Mouse (Mus musculus) thymus, adult 2 months (tissue): ENCODE measurements around the gene Tnfrsf13c. TPM values are rescaled to one million over a fixed set of nuclear protein-coding genes. Genes with fewer than 3 reads are reported as not detected.
"Not testable (repeated sequence)": the region's sequence is repeated elsewhere in the genome, so short reads cannot be mapped to it uniquely, and the experiment has no call there.

Experiments
- DNase-seq: peaks from one replicate; pipeline ENCODE4 v3.0.0; 2021
- H3K27ac ChIP-seq: fragments of 200-500 bp; 2 replicates; pipeline ENCODE4 v1.5.1; 2012; ENCODE audit warnings: low read length, control low read depth; ENCODE audit not compliant: control insufficient read depth, insufficient read depth
- H3K27me3 ChIP-seq: fragments of 200-500 bp; 2 replicates; pipeline ENCODE4 v1.6.1; 2012; ENCODE audit warnings: mild to moderate bottlenecking, low read length, moderate library complexity, mixed read lengths; ENCODE audit not compliant: control insufficient read depth, insufficient read depth
- H3K36me3 ChIP-seq: fragments of 200-500 bp; 2 replicates; pipeline ENCODE4 v1.6.1; 2012; ENCODE audit warnings: mild to moderate bottlenecking, low read length, moderate library complexity; ENCODE audit not compliant: control insufficient read depth, insufficient read depth
- H3K4me1 ChIP-seq: fragments of 200-500 bp; replicated peaks from 2 replicates; pipeline ENCODE4 v1.6.1; 2012; ENCODE audit warnings: low read length; ENCODE audit not compliant: control insufficient read depth, insufficient read depth
- H3K4me3 ChIP-seq: fragments of 200-500 bp; 2 replicates; pipeline ENCODE4 v1.5.1; 2012; ENCODE audit warnings: mild to moderate bottlenecking, low read length, control low read depth, moderate library complexity; ENCODE audit not compliant: control insufficient read depth, insufficient read depth
- CTCF ChIP-seq: fragments of 200-500 bp; IDR thresholded peaks from 2 replicates; pipeline ENCODE4 v1.5.1; 2012; ENCODE audit warnings: mild to moderate bottlenecking, control low read depth, low read length, moderate library complexity, borderline replicate concordance; ENCODE audit not compliant: control insufficient read depth, poor library complexity, insufficient read depth; ENCODE audit errors: extremely low read depth
- POLR2A ChIP-seq: fragments of 200-500 bp; IDR thresholded peaks from 2 replicates; pipeline ENCODE4 v1.6.1; 2012; ENCODE audit warnings: mild to moderate bottlenecking, low read length, control low read depth, moderate library complexity; ENCODE audit not compliant: control insufficient read depth, poor library complexity, insufficient read depth; ENCODE audit errors: extremely low read depth
- WGBS: fragments of 180-500 bp; shearing (Covaris S2); methylation state at CpG from one replicate; pipeline ENCODE4 v1.1.7; 2018; 5-methylcytosine and 5-hydroxymethylcytosine counted together
- polyA plus RNA-seq: library from polyadenylated mRNA; depleted of rRNA; stranded (reverse); fragments of >200 nt; gene quantifications from 2 replicates; pipeline ENCODE4 v1.2.3, GENCODE M21; 2012

Gene Tnfrsf13c
- polyA plus RNA-seq, 1 experiment = 4.3 TPM

DNA sequence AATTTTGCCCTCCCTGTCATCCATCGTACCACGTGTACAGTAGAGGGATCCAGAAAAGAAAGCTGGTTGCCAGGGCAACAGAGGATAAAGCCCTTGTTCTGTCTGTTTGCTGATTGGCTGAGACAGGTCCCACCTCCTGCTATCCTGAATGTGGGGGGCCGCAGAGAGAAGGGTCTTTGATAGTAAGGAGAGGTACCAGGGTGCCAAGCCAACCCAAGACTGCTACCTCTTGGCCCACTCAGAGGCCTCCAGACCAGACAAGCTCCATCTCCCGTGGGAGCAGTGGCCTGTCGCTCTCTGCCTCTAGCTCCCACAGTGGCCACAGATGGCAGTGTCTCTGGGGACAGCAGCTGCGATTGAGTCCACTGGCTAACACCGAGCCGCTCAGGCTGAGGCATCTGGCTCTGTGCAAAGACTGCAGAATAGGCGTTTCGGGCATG is 31.8 kb upstream of the Tnfrsf13c start:
- no peak for DNase-seq
- Histone ChIP-seq H3K4me1 (no peaks in the 10 kb centered on the region), H3K27ac (no peak overlapping the region), H3K36me3 (no peaks in the 10 kb centered on the region), H3K27me3 (no peaks in the 10 kb centered on the region), H3K4me3 (no peak overlapping the region)
- TF ChIP-seq POLR2A = no peak
- no peak for TF ChIP-seq CTCF
- 44% methylated on average over 10 of the region's 10 CpGs for WGBS

DNA sequence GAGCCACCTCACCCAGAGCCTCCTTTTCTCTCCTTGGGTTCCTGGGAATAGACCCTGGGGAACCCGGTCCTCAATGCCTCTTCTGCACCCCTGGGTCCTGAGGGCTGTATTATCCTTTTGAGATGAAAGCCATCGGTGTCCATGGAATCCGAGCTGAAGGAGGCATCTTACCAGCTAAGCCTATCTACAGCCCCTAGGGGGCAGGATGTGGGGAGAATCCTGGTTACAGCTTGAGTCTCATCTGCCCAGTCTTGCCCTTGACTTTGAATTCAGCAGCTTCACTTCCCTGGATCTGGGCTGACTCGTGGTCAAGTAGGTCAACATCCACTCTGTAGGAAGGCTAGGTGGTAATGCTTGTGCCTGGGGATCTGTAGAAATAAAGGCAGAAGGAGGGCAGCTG is 31.1 kb upstream of the Tnfrsf13c start:
- H3K4me3 ChIP-seq = no peak overlapping the region
- WGBS = 52% methylated on average over 4 of the region's 4 CpGs
- H3K4me1 ChIP-seq = no peaks in the 10 kb centered on the region
- H3K36me3 ChIP-seq = no peaks in the 10 kb centered on the region
- TF ChIP-seq POLR2A (no peak), CTCF (no peak; the same call in 1 of the 2 replicates)
- H3K27me3 ChIP-seq = no peaks in the 10 kb centered on the region
- no peak for DNase-seq
- no peak overlapping the region for H3K27ac ChIP-seq

DNA sequence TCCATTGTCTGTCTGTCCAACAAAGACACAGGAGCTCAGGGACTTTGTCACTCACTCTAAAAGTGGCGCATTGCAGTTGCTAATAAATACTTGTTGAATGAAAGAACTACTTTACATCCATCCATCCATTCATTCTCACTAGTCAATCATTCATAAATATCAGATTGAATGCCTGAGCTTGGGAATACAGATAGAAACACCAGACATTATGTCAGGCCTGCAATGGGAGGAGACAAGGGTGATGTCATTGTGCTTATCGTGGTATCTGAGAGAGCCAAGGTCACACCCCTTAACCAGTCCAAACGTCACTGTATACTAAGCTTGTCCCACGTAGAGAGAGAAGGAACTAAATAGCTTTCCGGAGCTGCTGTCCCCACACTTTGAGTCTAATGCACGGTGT is 27.9 kb upstream of the Tnfrsf13c start, which contains the start of gene 1500009C09Rik:
1500009C09Rik (plus strand) TSS at position 301 of the 400 bp plus-strand sequence.
- 82% methylated on average over 6 of the region's 6 CpGs for WGBS
- DNase-seq = no peak
- H3K36me3 ChIP-seq = no peaks in the 10 kb centered on the region
- H3K4me1 ChIP-seq = no peaks in the 10 kb centered on the region
- H3K27ac ChIP-seq = no peak within 1 kb of the TSS
- no peak for TF ChIP-seq POLR2A
- TF ChIP-seq CTCF = no peak
- no peaks in the 10 kb centered on the region for H3K27me3 ChIP-seq
- no peak within 1 kb of the TSS for H3K4me3 ChIP-seq

DNA sequence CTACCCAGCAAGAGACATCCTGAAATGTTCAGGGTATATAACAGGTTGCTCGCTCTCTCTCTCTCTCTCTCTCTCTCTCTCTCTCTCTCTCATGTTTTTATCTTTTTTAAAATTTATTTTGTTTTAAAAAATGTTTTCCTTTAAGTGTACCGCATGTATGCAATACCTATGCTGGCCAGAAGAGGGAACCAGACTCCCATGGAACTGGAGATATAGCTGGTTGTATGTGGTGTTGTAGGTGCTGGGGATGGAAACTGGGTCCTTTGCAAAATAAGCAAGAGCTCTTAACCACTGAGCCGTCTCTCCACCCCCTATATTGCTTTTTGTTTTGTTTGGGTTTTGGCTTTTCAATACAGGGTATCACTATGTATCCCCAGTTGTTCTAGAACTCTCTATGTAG is 27.4 kb upstream of the Tnfrsf13c start:
- Histone ChIP-seq H3K27ac (no peak overlapping the region), H3K4me1 (no peaks in the 10 kb centered on the region), H3K36me3 (no peaks in the 10 kb centered on the region), H3K4me3 (no peak overlapping the region), H3K27me3 (no peaks in the 10 kb centered on the region)
- WGBS = 98% methylated on average over 3 of the region's 3 CpGs
- no peak for DNase-seq
- TF ChIP-seq CTCF (no peak), POLR2A (no peak)

DNA sequence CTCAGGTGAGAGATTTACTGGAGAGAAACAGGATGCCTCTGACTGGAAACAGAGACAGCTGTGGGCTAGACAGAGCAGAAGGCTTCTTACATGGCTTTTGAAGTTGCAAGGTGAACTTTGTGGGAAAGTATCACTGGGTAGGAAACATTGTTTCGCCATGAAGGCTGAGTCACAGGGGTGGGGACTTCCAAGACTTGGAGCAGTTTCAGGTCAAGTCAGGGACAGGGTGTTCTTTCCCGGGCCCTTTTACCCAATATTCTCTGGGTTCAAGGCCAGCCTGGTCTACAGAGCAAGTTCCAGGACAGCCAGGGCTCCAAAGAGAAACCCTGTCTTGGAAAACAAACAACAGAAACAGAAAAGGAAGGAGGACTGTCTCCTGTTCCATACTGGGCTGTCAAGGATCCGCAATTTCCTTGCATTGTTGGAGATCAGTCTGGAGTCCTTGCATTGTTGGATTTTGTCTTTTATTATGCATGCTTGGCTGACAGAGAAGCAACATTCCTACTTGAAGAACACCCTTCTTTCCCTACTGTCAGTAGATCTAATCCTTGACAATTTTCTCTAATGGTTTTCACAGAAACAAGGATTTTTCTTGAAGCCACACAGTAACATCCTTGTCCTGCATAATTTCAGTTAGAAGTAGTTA is 23.1 kb upstream of the Tnfrsf13c start:
- 65% methylated on average over 3 of the region's 3 CpGs for WGBS
- TF ChIP-seq CTCF (no peak), POLR2A (no peak)
- DNase-seq = no peak
- Histone ChIP-seq H3K27me3 (no peaks in the 10 kb centered on the region), H3K4me1 (peaks cover 6% of the 10 kb centered on the region), H3K27ac (no peak overlapping the region), H3K36me3 (no peaks in the 10 kb centered on the region), H3K4me3 (no peak overlapping the region)

DNA sequence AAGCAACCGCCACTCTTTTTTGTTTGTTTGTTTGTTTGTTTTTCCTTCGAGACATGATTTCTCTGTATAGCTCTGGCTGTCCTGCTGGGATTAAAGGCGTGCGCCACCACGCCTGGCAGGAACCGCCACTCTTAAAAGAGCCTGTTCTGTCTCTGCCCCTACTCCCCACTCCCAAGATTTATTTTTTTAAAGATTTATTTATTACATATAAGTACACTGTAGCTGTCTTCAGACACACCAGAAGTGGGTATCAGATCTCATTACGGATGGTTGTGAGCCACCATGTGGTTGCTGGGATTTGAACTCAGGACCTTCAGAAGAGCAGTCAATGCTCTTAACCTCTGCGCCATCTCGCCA is 20.6 kb upstream of the Tnfrsf13c start:
- 26% methylated on average over 9 of the region's 9 CpGs for WGBS
- H3K27me3 ChIP-seq, H3K36me3 ChIP-seq, H3K27ac ChIP-seq, H3K4me1 ChIP-seq, DNase-seq: not testable (repeated sequence)
- peak overlapping the region; percentile 85 for H3K4me3 ChIP-seq
